Mouse (Mus musculus) layer of hippocampus, adult 8-10 months (tissue): ENCODE results near the gene Prpf19. TPM values are rescaled to one million over a fixed set of nuclear protein-coding genes. Genes with fewer than 3 reads are reported as not detected.

Experiments used
- DNase-seq, 2 experiments: peaks; one replicate each; pipeline ENCODE4 v3.0.0; 2022; ENCODE audit warnings: low spot score in 2 of 2
- total RNA-seq, 4 experiments: library from RNA; stranded (reverse); gene quantifications; 2 replicates each; pipeline ENCODE4 v1.2.4; 2022

Gene Prpf19
- total RNA-seq, 4 experiments from 2014 or later = 188 to 216 (median 197) TPM

GRCm38 (mm10) chr19:10892201-10892600 lies 2.8 kb upstream of the Prpf19 start:
- no peak for DNase-seq

- DNase-seq = no peak
Observed at GRCm38 (mm10) chr19:10895708-10896107, 677 bp downstream of the Prpf19 start.

GRCm38 (mm10) chr19:10896849-10897248 lies 1.8 kb downstream of the Prpf19 start:
- no peak for DNase-seq

GRCm38 (mm10) chr19:10897491-10897890 lies 2.5 kb downstream of the Prpf19 start:
- DNase-seq = no peak

- DNase-seq = no peak
Observed at GRCm38 (mm10) chr19:10900315-10900714, 5.3 kb downstream of the Prpf19 start.

- no peak for DNase-seq
Observed at GRCm38 (mm10) chr19:10901046-10901445, 6.0 kb downstream of the Prpf19 start.

- DNase-seq = no peak
Observed at GRCm38 (mm10) chr19:10904512-10904911, 9.5 kb downstream of the Prpf19 start.

GRCm38 (mm10) chr19:10904927-10905727 lies 10.1 kb downstream of the Prpf19 start:
- DNase-seq = peak; percentile 55 to 83

- no peak for DNase-seq
Observed at GRCm38 (mm10) chr19:10905728-10906000, 10.6 kb downstream of the Prpf19 start.

- peak in 1 of 2 experiments; percentile 53 for DNase-seq
Observed at GRCm38 (mm10) chr19:10907891-10908290, 12.9 kb downstream of the Prpf19 start.

GRCm38 (mm10) chr19:10909087-10909721 lies 14.2 kb downstream of the Prpf19 start:
- DNase-seq = no peak

- DNase-seq = no peak
Observed at GRCm38 (mm10) chr19:10914291-10914690, 19.3 kb downstream of the Prpf19 start.

- DNase-seq = no peak
Observed at GRCm38 (mm10) chr19:10914870-10915269, 19.8 kb downstream of the Prpf19 start.

- no peak for DNase-seq
Observed at GRCm38 (mm10) chr19:10916506-10916905, 21.5 kb downstream of the Prpf19 start.

- no peak for DNase-seq
Observed at GRCm38 (mm10) chr19:10918321-10918991, 23.4 kb downstream of the Prpf19 start.

GRCm38 (mm10) chr19:10920532-10920931 lies 25.5 kb downstream of the Prpf19 start, which contains the start of gene Zp1:
Gene Zp1 (minus strand): TSS chr19:10920632.
- DNase-seq = no peak

- DNase-seq = no peak
Observed at GRCm38 (mm10) chr19:10921058-10921457, 26.0 kb downstream of the Prpf19 start.

- DNase-seq = no peak
Observed at GRCm38 (mm10) chr19:10924220-10924619, 29.2 kb downstream of the Prpf19 start.

GRCm38 (mm10) chr19:10926123-10926621 lies 31.1 kb downstream of the Prpf19 start:
- no peak for DNase-seq

GRCm38 (mm10) chr19:10926666-10927065 lies 31.6 kb downstream of the Prpf19 start:
- DNase-seq = no peak

GRCm38 (mm10) chr19:10930641-10931040 lies 35.6 kb downstream of the Prpf19 start:
- DNase-seq = no peak

GRCm38 (mm10) chr19:10935029-10935428 lies 40.0 kb downstream of the Prpf19 start:
- DNase-seq = no peak
